ENCODE assay signal across 22 mouse cellular contexts in genomic region chr14:8628406-8628805, GRCm38 (mm10). TPM values are rescaled to one million over a fixed set of nuclear protein-coding genes. Genes with fewer than 3 reads are reported as not detected.
DNase-seq lines count a peak whose midpoint lies in the region; ATAC-seq lines count a peak whose summit lies in the region.
"Had no signal": no experiment of that assay in that cellular context is flagged by ENCODE, and none has a peak within 500 bp of the region (broad histone marks: within the 10 kb centered on the region; RNA-seq: fewer than 3 reads in every experiment).

No protein-coding gene starts in this region.

- peak; percentile 56; the same call in 1 of the 2 replicates for ATAC-seq in common myeloid progenitor, adult 5-6 weeks (replicated peaks; ENCODE audit: low read depth, poor library complexity, severe bottlenecking)
- peak; percentile 69 to 74 for ATAC-seq in hematopoietic stem cell, adult 5-6 weeks (replicated peaks in 1 of 2; ENCODE audit: insufficient read depth in 1 of 2, low FRiP score in 2 of 2, low TSS enrichment in 1 of 2, low read depth in 1 of 2, poor library complexity in 2 of 2, severe bottlenecking in 2 of 2)
- ATAC-seq: activated CD4-positive, CD25-positive, alpha-beta regulatory T cell, adult 4 months; CD4-positive, CD25-positive, alpha-beta regulatory T cell, adult 4 months; Patski had no signal

- peak; percentile 27 for DNase-seq in 416B (ENCODE audit: low read depth)
- no peak for DNase-seq in heart, adult 11 months
- no peak for DNase-seq in heart, adult 8-10 months (ENCODE audit: low spot score)
- DNase-seq in cerebellum, adult 8-10 months, result no peak
- DNase-seq: adrenal gland, adult 2 months; adrenal gland, adult 8-10 months; adrenal gland, postnatal 10 days; adrenal gland, postnatal 14 days; adrenal gland, postnatal 25 days; adrenal gland, postnatal 36 days; B cell, adult 2 months; cerebellum, adult 11 months; cerebellum, adult 11-12 months; cerebellum, adult 18-20 months; cerebellum, adult 2 months had no signal

RNA-seq across cellular contexts. Expression of gene 4930452B06Rik, which starts 37.6 kb away (rescaled TPM):
- total RNA-seq in common myeloid progenitor, adult 5-6 weeks (2017), result 0.05 and 0.82 TPM in 2 replicates
- 0.65 and 1.6 TPM in 2 replicates for total RNA-seq in hematopoietic stem cell, adult 5-6 weeks (2017)
- 1 to 10 TPM; 1.7 to 2.0 (median 1.9) TPM for total RNA-seq in heart, adult 8-10 months (2022)
- total RNA-seq: CH12.LX, MEL had no signal
